Mouse (Mus musculus) hindbrain, embryonic 14.5 days (tissue): ENCODE results near the gene Cacna1h. TPM values are rescaled to one million over a fixed set of nuclear protein-coding genes. Genes with fewer than 3 reads are reported as not detected.

Source experiments
- ATAC-seq: fragments of 200-750 bp; cut with Nextera tagmentation; 2 replicates; pipeline ENCODE4 v1.8.0; 2017; ENCODE audit warnings: moderate number of reproducible peaks, mild to moderate bottlenecking, moderate TSS enrichment, moderate library complexity; ENCODE audit not compliant: low FRiP score
- DNase-seq: peaks from one replicate; pipeline ENCODE4 v3.0.0-alpha.2; 2015; ENCODE audit warnings: low spot score
- H3K27ac ChIP-seq: fragments of 300-500 bp; sonication (generic); 2 replicates; pipeline ENCODE4 v1.5.1; 2014; ENCODE audit warnings: mild to moderate bottlenecking, moderate library complexity
- H3K27me3 ChIP-seq: fragments of 300-500 bp; sonication (generic); 2 replicates; pipeline ENCODE4 v1.6.1; 2014; ENCODE audit warnings: mild to moderate bottlenecking, low read length, mixed read lengths; ENCODE audit not compliant: control insufficient read depth, insufficient read depth
- H3K36me3 ChIP-seq: fragments of 300-500 bp; sonication (generic); replicated peaks from 2 replicates; pipeline ENCODE4 v1.6.1; 2014; ENCODE audit not compliant: control insufficient read depth, insufficient read depth
- H3K4me1 ChIP-seq: fragments of 300-500 bp; sonication (generic); replicated peaks from 2 replicates; pipeline ENCODE4 v1.6.1; 2014; ENCODE audit warnings: antibody characterized with exemption, low read length, mixed read lengths; ENCODE audit not compliant: control insufficient read depth, insufficient read depth
- H3K4me2 ChIP-seq: fragments of 300-500 bp; sonication (generic); replicated peaks from 2 replicates; pipeline ENCODE4 v1.6.1; 2014; ENCODE audit warnings: mild to moderate bottlenecking, moderate library complexity
- H3K4me3 ChIP-seq: fragments of 300-500 bp; sonication (generic); replicated peaks from 2 replicates; pipeline ENCODE4 v1.5.1; 2014; ENCODE audit warnings: mild to moderate bottlenecking, low read length
- H3K9ac ChIP-seq: fragments of 300-500 bp; sonication (generic); 2 replicates; pipeline ENCODE4 v1.6.1; 2014
- H3K9me3 ChIP-seq: fragments of 300-500 bp; sonication (generic); 2 replicates; pipeline ENCODE4 v1.6.1; 2016; ENCODE audit warnings: low read length; ENCODE audit not compliant: control insufficient read depth
- WGBS: fragments of 180-500 bp; shearing (Covaris S2); extraction: QIAGEN DNeasy Blood & Tissue Kit; methylation state at CpG from one replicate; pipeline ENCODE4 v1.1.7; 2014; 5-methylcytosine and 5-hydroxymethylcytosine counted together
- polyA plus RNA-seq: library from polyadenylated mRNA; unstranded; fragments of >200 nt; fragmentation: Nextera tagmentation; extraction: Ambion mirVana; gene quantifications from 2 replicates; pipeline ENCODE4 v1.2.1, GENCODE M21; 2014

Gene Cacna1h
- polyA plus RNA-seq, 1 experiment from 2014 or later = 14.1 TPM

GRCm38 (mm10) chr17:25407352-25407751 is 26.2 kb downstream of the Cacna1h start:
- DNase-seq (no peak), ATAC-seq (no peak)
- 0 out of 2 replicates have a peak overlapping the region, but pooled peaks have one; percentile 7 for H3K9ac ChIP-seq
- no peaks in the 10 kb centered on the region for H3K9me3 ChIP-seq
- no peak overlapping the region for H3K4me3 ChIP-seq
- H3K36me3 ChIP-seq = no peaks in the 10 kb centered on the region
- H3K4me1 ChIP-seq = peaks cover 72% of the 10 kb centered on the region
- H3K4me2 ChIP-seq = no peak overlapping the region
- no peaks in the 10 kb centered on the region for H3K27me3 ChIP-seq
- no peak overlapping the region for H3K27ac ChIP-seq
- 54% methylated on average over 4 of the region's 4 CpGs for WGBS

- H3K4me1 ChIP-seq = peaks cover 66% of the 10 kb centered on the region
- ATAC-seq (no peak), DNase-seq (peak; percentile 38)
- no peak overlapping the region for H3K4me3 ChIP-seq
- no peak overlapping the region for H3K4me2 ChIP-seq
- no peaks in the 10 kb centered on the region for H3K36me3 ChIP-seq
- 9% methylated on average over 6 of the region's 6 CpGs for WGBS
- peak overlapping the region; percentile 60 for H3K27ac ChIP-seq
- no peaks in the 10 kb centered on the region for H3K9me3 ChIP-seq
- no peak overlapping the region for H3K9ac ChIP-seq
- no peaks in the 10 kb centered on the region for H3K27me3 ChIP-seq
Observed at GRCm38 (mm10) chr17:25406011-25406441, 27.6 kb downstream of the Cacna1h start.

- Histone ChIP-seq H3K27me3 (no peaks in the 10 kb centered on the region), H3K4me2 (no peak overlapping the region), H3K36me3 (no peaks in the 10 kb centered on the region), H3K4me3 (no peak overlapping the region), H3K4me1 (peaks cover 59% of the 10 kb centered on the region), H3K27ac (peak overlapping the region; percentile 60; the same call in 1 of the 2 replicates), H3K9ac (peak overlapping the region; percentile 28; the same call in 1 of the 2 replicates), H3K9me3 (no peaks in the 10 kb centered on the region)
- ATAC-seq (peak; percentile 31), DNase-seq (no peak)
- WGBS = 9% methylated on average over 10 of the region's 10 CpGs
Observed at GRCm38 (mm10) chr17:25405224-25405895, 28.2 kb downstream of the Cacna1h start.

- no peaks in the 10 kb centered on the region for H3K9me3 ChIP-seq
- no peaks in the 10 kb centered on the region for H3K36me3 ChIP-seq
- no peak overlapping the region for H3K4me3 ChIP-seq
- ATAC-seq = no peak
- peak; percentile 40 for DNase-seq
- H3K27ac ChIP-seq = peak overlapping the region; percentile 60; the same call in 1 of the 2 replicates
- peaks cover 47% of the 10 kb centered on the region for H3K4me1 ChIP-seq
- no peaks in the 10 kb centered on the region for H3K27me3 ChIP-seq
- WGBS = 17% methylated on average over 3 of the region's 3 CpGs
- H3K4me2 ChIP-seq = no peak overlapping the region
- H3K9ac ChIP-seq = no peak overlapping the region
Observed at GRCm38 (mm10) chr17:25404190-25404589, 29.4 kb downstream of the Cacna1h start.

GRCm38 (mm10) chr17:25402224-25402623 is 31.4 kb downstream of the Cacna1h start:
- Histone ChIP-seq H3K4me2 (no peak overlapping the region), H3K27me3 (no peaks in the 10 kb centered on the region), H3K27ac (no peak overlapping the region), H3K4me1 (peaks cover 47% of the 10 kb centered on the region), H3K4me3 (no peak overlapping the region), H3K9ac (no peak overlapping the region), H3K9me3 (no peaks in the 10 kb centered on the region), H3K36me3 (no peaks in the 10 kb centered on the region)
- no peak for ATAC-seq
- DNase-seq = no peak
- 83% methylated on average over 13 of the region's 13 CpGs for WGBS

GRCm38 (mm10) chr17:25401491-25401890 is 32.1 kb downstream of the Cacna1h start:
- H3K9me3 ChIP-seq = no peaks in the 10 kb centered on the region
- H3K4me2 ChIP-seq = no peak overlapping the region
- peaks cover 39% of the 10 kb centered on the region for H3K4me1 ChIP-seq
- H3K4me3 ChIP-seq = no peak overlapping the region
- ATAC-seq (no peak), DNase-seq (no peak)
- H3K27me3 ChIP-seq = no peaks in the 10 kb centered on the region
- H3K36me3 ChIP-seq = 0 out of 2 replicates have a peak, but pooled peaks cover 7% of the 10 kb centered on the region
- no peak overlapping the region for H3K27ac ChIP-seq
- whole genome bisulfite sequencing = 38% methylated on average over 4 of the region's 4 CpGs
- H3K9ac ChIP-seq = no peak overlapping the region

- 11% methylated on average over 7 of the region's 7 CpGs for WGBS
Observed at GRCm38 (mm10) chr17:25400443-25400842, 33.1 kb downstream of the Cacna1h start.

GRCm38 (mm10) chr17:25398520-25398838 is 35.1 kb downstream of the Cacna1h start:
- Histone ChIP-seq H3K36me3 (peaks cover 15% of the 10 kb centered on the region), H3K27ac (peak overlapping the region; percentile 47; the same call in 1 of the 2 replicates), H3K9me3 (no peaks in the 10 kb centered on the region), H3K4me1 (peaks cover 9% of the 10 kb centered on the region), H3K4me2 (no peak overlapping the region), H3K9ac (no peak overlapping the region), H3K27me3 (no peaks in the 10 kb centered on the region), H3K4me3 (no peak overlapping the region)
- ATAC-seq (peak; percentile 25; the same call in 1 of the 2 replicates), DNase-seq (no peak)
- 34% methylated on average over 13 of the region's 13 CpGs for WGBS

More at GRCm38 (mm10) chr17:25400443-25400842, 33.1 kb downstream of the Cacna1h start:
- no peak overlapping the region for H3K4me2 ChIP-seq
- ATAC-seq (no peak), DNase-seq (no peak)
- 0 out of 2 replicates have a peak, but pooled peaks cover 10% of the 10 kb centered on the region for H3K36me3 ChIP-seq
- no peak overlapping the region for H3K4me3 ChIP-seq
- no peaks in the 10 kb centered on the region for H3K9me3 ChIP-seq
- H3K9ac ChIP-seq = no peak overlapping the region
- no peaks in the 10 kb centered on the region for H3K27me3 ChIP-seq
- H3K27ac ChIP-seq = no peak overlapping the region
- peaks cover 29% of the 10 kb centered on the region for H3K4me1 ChIP-seq

- Histone ChIP-seq H3K27ac (peak overlapping the region; percentile 47; the same call in 1 of the 2 replicates), H3K4me2 (no peak overlapping the region), H3K9me3 (no peaks in the 10 kb centered on the region), H3K27me3 (no peaks in the 10 kb centered on the region), H3K4me3 (no peak overlapping the region), H3K9ac (no peak overlapping the region), H3K36me3 (peaks cover 15% of the 10 kb centered on the region), H3K4me1 (peaks cover 9% of the 10 kb centered on the region)
- DNase-seq = peak; percentile 90
- WGBS = 36% methylated on average over 14 of the region's 14 CpGs
- ATAC-seq = peak; percentile 25
Observed at GRCm38 (mm10) chr17:25397804-25398519, 35.6 kb downstream of the Cacna1h start.
